Mouse (Mus musculus) B cell, adult 62 days (primary cell): ENCODE data around the gene Camk1. TPM values are rescaled to one million over a fixed set of nuclear protein-coding genes. Genes with fewer than 3 reads are reported as not detected.

Experiments
- total RNA-seq: library from RNA; stranded (reverse); gene quantifications from 4 replicates; pipeline ENCODE4 v1.2.4, GENCODE M21; 2023

Gene Camk1
- 0.89 to 1.4 TPM (median 1.2 TPM) in 3 of 4 replicates, not detected in the other for total RNA-seq

GRCm38 (mm10) chr6:113343177-113344092 is at the start of gene Camk1:
Gene Camk1 (minus strand): TSS chr6:113343984.

GRCm38 (mm10) chr6:113388960-113389359 is 45.2 kb upstream of the Camk1 start, which contains the start of gene Ttll3:
Gene Ttll3 (plus strand): TSS chr6:113389260.

GRCm38 (mm10) chr6:113377496-113378385 is 34.0 kb upstream of the Camk1 start, which contains the start of the genes Tada3 and Arpc4:
Gene Tada3 (minus strand): TSS chr6:113377883.
Gene Arpc4 (plus strand): TSS chr6:113378115.

GRCm38 (mm10) chr6:113326533-113327315 is 17.1 kb downstream of the Camk1 start, which contains the start of gene Ogg1:
Gene Ogg1 (plus strand): TSS chr6:113326972.

GRCm38 (mm10) chr6:113306986-113307349 is 36.8 kb downstream of the Camk1 start, which contains the start of gene Brpf1:
Gene Brpf1 (plus strand): TSS chr6:113307137.

Other genes starting within 250 kb of the Camk1 start
- 0.54 to 2.4 TPM (median 0.97 TPM) in 4 replicates for gene Lhfpl4, start 148.6 kb downstream of the Camk1 start, total RNA-seq
- 50.6 to 67.4 TPM (median 55.5 TPM) in 4 replicates for gene Mtmr14, start 106.1 kb downstream of the Camk1 start, total RNA-seq
- 1.5 to 3.2 TPM (median 2.4 TPM) in 4 replicates for gene Cpne9, start 61.7 kb downstream of the Camk1 start, total RNA-seq
- gene Brpf1, start 36.8 kb downstream of the Camk1 start, total RNA-seq: 66.6 to 68.3 TPM (median 67.0 TPM) in 4 replicates
- gene Ogg1, start 17.0 kb downstream of the Camk1 start, total RNA-seq: 10.0 to 17.1 TPM (median 12.4 TPM) in 4 replicates
- 26.6 to 32.6 TPM (median 28.8 TPM) in 4 replicates for gene Tada3, start 33.9 kb upstream of the Camk1 start, total RNA-seq
- gene Arpc4, start 34.1 kb upstream of the Camk1 start, total RNA-seq: 243 to 268 TPM (median 249 TPM) in 4 replicates
- 32.4 to 41.0 TPM (median 37.4 TPM) in 4 replicates for gene Ttll3, start 45.3 kb upstream of the Camk1 start, total RNA-seq
- gene Rpusd3, start 75.4 kb upstream of the Camk1 start, total RNA-seq: 10.5 to 20.9 TPM (median 13.6 TPM) in 4 replicates
- gene Cidec, start 91.8 kb upstream of the Camk1 start, total RNA-seq: not detected in 4 replicates
- 16.2 to 23.5 TPM (median 20.8 TPM) in 4 replicates for gene Jagn1, start 98.6 kb upstream of the Camk1 start, total RNA-seq
- not detected in 4 replicates for gene Il17re, start 114.5 kb upstream of the Camk1 start, total RNA-seq
- not detected in 4 replicates for gene Il17rc, start 127.4 kb upstream of the Camk1 start, total RNA-seq
- gene Creld1, start 139.3 kb upstream of the Camk1 start, total RNA-seq: 15.5 to 21.0 TPM (median 16.6 TPM) in 4 replicates
- gene Prrt3, start 157.9 kb upstream of the Camk1 start, total RNA-seq: 0.33 to 0.53 TPM (median 0.41 TPM) in 4 replicates
- gene Emc3, start 187.7 kb upstream of the Camk1 start, total RNA-seq: 78.1 to 83.8 TPM (median 81.8 TPM) in 4 replicates
- 1.5 to 3.8 TPM (median 2.6 TPM) in 4 replicates for gene Fancd2, start 187.7 kb upstream of the Camk1 start, total RNA-seq